13 mouse cellular contexts compared by ENCODE assay signal in genomic region chr6:108435467-108435866, GRCm38 (mm10).
A peak's percentile ranks its signal among the peaks of the same experiment; 100 is the strongest.
DNase-seq lines count a peak whose midpoint lies in the region; ATAC-seq and TF ChIP-seq lines count a peak whose summit lies in the region.
"Had no signal": no experiment of that assay in that cellular context is flagged by ENCODE, and none has a peak within 500 bp of the region (broad histone marks: within the 10 kb centered on the region; RNA-seq: fewer than 3 reads in every experiment).

No protein-coding gene starts in this region.

- H3K27me3 ChIP-seq in intestine, embryonic 14.5 days (replicated peaks; ENCODE audit: control insufficient read depth, insufficient read depth, low read length): no peaks in the 10 kb centered on the region
- no peaks in the 10 kb centered on the region for H3K27me3 ChIP-seq in intestine, postnatal 0 days (replicated peaks; ENCODE audit: control insufficient read depth, insufficient read depth, low read length)
- H3K27me3 ChIP-seq in forebrain, postnatal 0 days (ENCODE audit: insufficient read depth, low read length): no peaks in the 10 kb centered on the region
- H3K27me3 ChIP-seq: megakaryocyte, embryonic 14.5 days had no signal

- DNase-seq in intestine, embryonic 14.5 days (ENCODE audit: low spot score): no peak
- peak; percentile 58 for DNase-seq in right cerebral cortex, adult 18-20 months
- DNase-seq in right cerebral cortex, postnatal 10 days (ENCODE audit: low spot score in 2 of 2): no peak
- peak; percentile 38 for DNase-seq in forebrain, postnatal 0 days
- peak; percentile 57 for DNase-seq in yolk sac, embryonic 10.5 days (ENCODE audit: low spot score)
- DNase-seq in left cerebral cortex, adult 8-10 months (ENCODE audit: low spot score in 2 of 2): no peak
- DNase-seq in ovary, postnatal 10 days (ENCODE audit: low spot score): no peak
- DNase-seq: adrenal gland, postnatal 25 days; cerebellum, postnatal 25 days; kidney, adult 11 months had no signal

- no peak overlapping the region for H3K4me3 ChIP-seq in intestine, embryonic 14.5 days (ENCODE audit: low read depth, low read length)
- H3K4me3 ChIP-seq in intestine, postnatal 0 days (ENCODE audit: low read depth, low read length): no peak overlapping the region
- no peak overlapping the region for H3K4me3 ChIP-seq in forebrain, postnatal 0 days (ENCODE audit: low read depth, low read length)
- H3K4me3 ChIP-seq: megakaryocyte, embryonic 14.5 days had no signal

- 32% methylated on average over 6 of the region's 6 CpGs for WGBS in intestine, embryonic 14.5 days
- 50% methylated on average over 6 of the region's 6 CpGs for WGBS in intestine, postnatal 0 days
- WGBS in forebrain, postnatal 0 days: 53% methylated on average over 6 of the region's 6 CpGs

- ATAC-seq in intestine, embryonic 14.5 days (replicated peaks; ENCODE audit: low FRiP score, low TSS enrichment, low read depth): no peak
- ATAC-seq in intestine, postnatal 0 days: no peak
- ATAC-seq in forebrain, postnatal 0 days: peak; percentile 76

- H3K9ac ChIP-seq in intestine, embryonic 14.5 days (ENCODE audit: low read length): no peak overlapping the region
- no peak overlapping the region for H3K9ac ChIP-seq in intestine, postnatal 0 days (ENCODE audit: low read depth, low read length)
- no peak overlapping the region for H3K9ac ChIP-seq in forebrain, postnatal 0 days

- no peak overlapping the region for H3K4me2 ChIP-seq in intestine, embryonic 14.5 days (ENCODE audit: low read length)
- H3K4me2 ChIP-seq in intestine, postnatal 0 days (replicated peaks; ENCODE audit: low read depth): no peak overlapping the region
- H3K4me2 ChIP-seq in forebrain, postnatal 0 days (ENCODE audit: low read depth): no peak overlapping the region

- peaks cover 14% of the 10 kb centered on the region for H3K36me3 ChIP-seq in intestine, embryonic 14.5 days (ENCODE audit: control insufficient read depth, insufficient read depth, low read length)
- H3K36me3 ChIP-seq in intestine, postnatal 0 days (ENCODE audit: control insufficient read depth, insufficient read depth): peaks cover 4% of the 10 kb centered on the region
- H3K36me3 ChIP-seq in forebrain, postnatal 0 days (ENCODE audit: insufficient read depth): no peaks in the 10 kb centered on the region

- peak overlapping the region; percentile 65 for H3K27ac ChIP-seq in intestine, embryonic 14.5 days (ENCODE audit: low read depth)
- H3K27ac ChIP-seq in intestine, postnatal 0 days (ENCODE audit: low read depth, low read length): no peak overlapping the region
- peak overlapping the region; percentile 29; the same call in 1 of the 2 replicates for H3K27ac ChIP-seq in forebrain, postnatal 0 days (ENCODE audit: low read depth, low read length)
- H3K27ac ChIP-seq: stomach, postnatal 0 days had no signal

- H3K9me3 ChIP-seq in intestine, embryonic 14.5 days (ENCODE audit: control insufficient read depth, low read length): no peaks in the 10 kb centered on the region
- no peaks in the 10 kb centered on the region for H3K9me3 ChIP-seq in intestine, postnatal 0 days (ENCODE audit: control insufficient read depth)
- no peaks in the 10 kb centered on the region for H3K9me3 ChIP-seq in forebrain, postnatal 0 days (ENCODE audit: low read length)

- no peak for TF ChIP-seq CTCF in intestine, postnatal 0 days (IDR thresholded peaks at IDR 0.05; ENCODE audit: low read depth)
- no peak for TF ChIP-seq CTCF in forebrain, postnatal 0 days (IDR thresholded peaks at IDR 0.05; ENCODE audit: low read depth)

- H3K4me1 ChIP-seq in intestine, embryonic 14.5 days (replicated peaks; ENCODE audit: control insufficient read depth, insufficient read depth, low read length): peaks cover 13% of the 10 kb centered on the region
- no peaks in the 10 kb centered on the region for H3K4me1 ChIP-seq in intestine, postnatal 0 days (replicated peaks; ENCODE audit: control insufficient read depth, insufficient read depth, low read length)
- H3K4me1 ChIP-seq in forebrain, postnatal 0 days (ENCODE audit: insufficient read depth): peaks cover 10% of the 10 kb centered on the region; the same call in 1 of the 2 replicates

Comparison
In these comparisons a context has a peak if more than half of its experiments do, and no peak if none do; other contexts are left out.
1. DNase-seq: peak in right cerebral cortex, adult 18-20 months (single experiment), forebrain, postnatal 0 days (single experiment) and yolk sac, embryonic 10.5 days (single experiment); none in intestine, embryonic 14.5 days (single experiment), right cerebral cortex, postnatal 10 days (0 of 2), left cerebral cortex, adult 8-10 months (0 of 2) and ovary, postnatal 10 days (single experiment).